Mouse (Mus musculus) ZHBTc4 (cell line): ENCODE measurements at regions not wholly inside any gene's neighbourhood (a gene's known extent, or its start where the extent isn't known, plus 50 kb on each side); places are given as distances from the start of the nearest gene placed in this dataset.

ENCODE experiments used
- DNase-seq: peaks from one replicate; pipeline ENCODE4 v3.0.0-alpha.2; 2011; ENCODE audit warnings: low read depth, low spot score

DNA sequence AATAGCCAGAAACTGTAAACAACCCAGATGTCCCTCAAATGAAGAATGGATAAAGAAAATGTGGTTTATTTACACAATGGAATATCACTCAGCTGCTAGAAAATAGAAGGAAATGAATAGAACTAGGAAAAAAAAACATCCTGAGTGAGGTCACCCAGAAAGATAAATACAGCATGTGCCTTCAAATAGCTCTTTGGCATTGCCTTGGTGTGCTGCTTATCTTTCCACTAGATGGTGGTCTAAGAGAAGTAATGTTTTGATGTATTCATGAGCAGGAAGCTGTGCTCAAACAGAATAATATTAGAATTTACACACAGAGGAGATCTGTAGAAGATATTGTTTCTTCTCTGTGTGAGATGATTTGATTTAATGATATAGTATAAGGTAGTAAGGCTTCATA, 78.8 kb downstream of the Zfp619 start:
- no peak for DNase-seq

DNA sequence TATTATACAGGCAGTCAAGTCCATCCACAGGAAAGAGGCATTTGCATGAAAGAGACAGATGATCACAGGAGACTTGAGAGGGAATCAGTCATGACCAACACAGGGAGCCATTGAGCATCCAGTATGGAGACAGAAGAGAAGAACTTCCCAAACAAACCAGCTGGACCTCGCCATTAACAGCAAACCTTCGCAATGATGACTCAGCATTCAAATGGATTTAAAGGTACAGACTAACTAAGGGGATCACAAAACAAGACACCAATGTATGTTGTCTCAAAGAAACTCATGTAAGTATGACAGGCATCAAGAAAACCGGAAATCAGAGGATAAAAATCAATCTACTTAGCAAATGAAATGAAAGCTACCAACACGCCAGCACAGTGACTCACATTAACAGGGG, 96.2 kb downstream of the Zfp619 start:
- DNase-seq, result no peak

DNA sequence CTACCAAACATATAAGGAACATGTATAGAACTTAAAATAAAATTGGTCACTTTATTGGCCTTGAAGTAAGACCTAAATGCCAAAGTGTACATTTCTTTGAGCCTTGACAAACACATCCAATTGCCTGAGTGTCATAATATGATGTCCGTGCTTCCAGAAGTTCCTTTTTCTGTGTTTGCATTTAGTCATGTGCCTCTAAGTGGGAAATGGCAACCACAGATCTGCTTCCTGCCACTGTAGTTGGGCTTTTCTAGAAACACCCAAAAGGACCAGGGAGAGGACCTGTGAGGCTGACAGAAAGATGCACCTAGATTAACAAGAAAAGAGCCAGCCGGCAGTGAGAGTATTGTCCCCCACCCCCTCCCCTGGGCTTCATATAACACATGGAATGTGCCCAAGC, 97.5 kb downstream of the Zfp619 start:
- no peak for DNase-seq

DNA sequence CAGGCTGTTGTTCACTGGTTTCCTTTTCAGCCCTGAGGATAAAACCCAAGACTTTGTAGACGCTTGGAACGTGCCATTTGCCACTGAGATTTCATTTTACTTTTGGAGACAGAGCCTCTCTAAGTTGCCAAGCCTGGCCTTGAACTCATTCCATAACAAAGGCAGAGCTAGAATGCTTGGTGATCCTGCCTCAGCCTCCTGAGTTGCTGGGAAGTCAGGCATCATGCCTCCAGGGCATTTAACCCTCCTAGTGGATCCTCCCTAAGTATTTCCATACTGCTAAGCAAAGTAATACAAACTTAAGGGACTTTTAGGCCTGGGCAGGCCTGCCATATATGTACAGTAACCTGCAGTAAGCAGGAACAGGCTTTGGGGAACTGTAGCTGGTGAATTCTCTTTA, 104.2 kb downstream of the Zfp619 start:
- peak; percentile 78 for DNase-seq

DNA sequence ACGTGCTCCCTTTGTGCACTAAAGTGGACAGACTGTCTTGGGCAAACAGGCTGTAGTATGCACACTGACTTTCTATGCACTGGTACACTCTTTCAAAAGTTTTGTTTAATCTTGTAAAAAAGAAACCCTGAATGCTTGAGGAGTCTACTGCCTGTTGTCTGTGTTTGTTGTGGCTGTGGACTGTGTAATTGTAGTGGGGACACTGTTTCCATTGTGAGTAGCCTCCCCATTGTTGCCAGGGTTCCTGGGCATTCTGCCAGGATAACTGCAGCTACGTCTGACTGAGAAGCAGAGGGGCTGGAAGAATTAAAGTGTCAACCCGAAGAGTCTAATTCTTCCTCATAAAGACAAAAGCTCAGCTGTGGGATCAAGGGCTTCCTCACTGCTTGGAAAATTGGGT, 115.3 kb downstream of the Zfp619 start:
- DNase-seq, result no peak

DNA sequence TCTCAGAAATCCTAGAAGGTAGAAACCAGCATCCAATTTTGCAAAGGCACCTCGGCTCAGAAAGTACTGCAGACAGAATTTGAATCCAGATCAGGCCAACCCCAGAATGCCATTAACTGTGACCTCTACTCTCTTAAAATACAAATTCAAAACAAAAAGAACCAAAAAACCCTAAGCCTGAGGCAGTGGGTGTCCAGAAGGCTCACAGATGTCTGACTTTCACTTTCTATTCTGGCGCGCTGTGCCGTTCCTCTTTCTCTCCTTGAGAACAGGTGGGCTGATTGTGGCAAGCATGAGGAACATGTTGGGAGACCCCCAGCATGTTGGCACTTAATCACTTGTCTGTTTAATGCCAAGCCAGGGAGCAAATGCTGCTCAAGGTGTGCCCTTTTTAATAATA, 124.8 kb downstream of the Zfp619 start:
- no peak for DNase-seq

DNA sequence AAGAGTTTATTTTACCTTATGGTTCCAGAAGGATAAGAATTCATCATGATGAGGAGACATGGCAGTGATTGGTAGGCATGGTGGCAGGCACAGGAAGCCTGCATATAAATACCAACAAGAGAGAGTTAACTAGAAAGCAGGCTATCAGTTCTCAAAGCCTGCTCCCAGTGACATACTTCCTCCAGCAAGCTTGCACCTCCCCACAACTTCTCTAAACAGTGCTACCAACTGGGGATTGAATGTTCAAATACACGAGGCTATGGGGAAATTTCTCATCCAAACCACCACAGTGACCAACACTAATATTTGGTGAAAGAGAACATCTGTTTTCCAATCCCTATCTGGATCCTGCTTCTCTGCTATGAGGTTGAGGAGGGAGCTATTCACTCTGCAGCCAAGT, 125.8 kb downstream of the Zfp619 start:
- no peak for DNase-seq

DNA sequence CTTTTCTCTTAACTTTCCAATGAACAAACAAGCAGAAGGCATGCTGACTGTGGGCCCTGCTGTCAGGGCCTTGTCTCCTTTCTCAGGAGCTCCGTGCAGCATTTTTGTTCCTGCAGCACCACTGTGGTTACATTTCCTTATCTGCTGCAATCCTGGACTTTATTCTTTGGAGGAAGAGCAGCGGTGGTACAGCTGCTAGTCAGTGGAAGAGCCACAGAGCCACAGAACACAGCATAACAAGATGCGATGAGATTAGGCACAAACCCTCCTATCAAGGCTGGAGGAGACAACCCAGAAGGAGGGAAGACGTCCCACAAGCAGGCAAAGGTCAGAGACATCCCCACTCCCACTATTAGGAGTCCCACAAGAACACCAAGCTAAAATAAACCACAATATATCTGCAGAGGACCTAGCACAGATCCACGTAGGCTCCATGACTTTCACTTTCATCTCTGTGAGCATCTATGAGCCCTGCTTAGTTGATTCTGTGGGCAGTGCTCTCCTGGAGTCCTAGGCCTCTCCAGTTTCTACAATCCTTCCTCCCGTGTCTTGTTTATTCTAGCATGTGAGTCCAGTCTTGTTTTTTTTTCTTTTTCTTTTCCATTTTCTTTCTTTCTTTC, 133.0 kb downstream of the Zfp619 start:
- peak; percentile 3 for DNase-seq

DNA sequence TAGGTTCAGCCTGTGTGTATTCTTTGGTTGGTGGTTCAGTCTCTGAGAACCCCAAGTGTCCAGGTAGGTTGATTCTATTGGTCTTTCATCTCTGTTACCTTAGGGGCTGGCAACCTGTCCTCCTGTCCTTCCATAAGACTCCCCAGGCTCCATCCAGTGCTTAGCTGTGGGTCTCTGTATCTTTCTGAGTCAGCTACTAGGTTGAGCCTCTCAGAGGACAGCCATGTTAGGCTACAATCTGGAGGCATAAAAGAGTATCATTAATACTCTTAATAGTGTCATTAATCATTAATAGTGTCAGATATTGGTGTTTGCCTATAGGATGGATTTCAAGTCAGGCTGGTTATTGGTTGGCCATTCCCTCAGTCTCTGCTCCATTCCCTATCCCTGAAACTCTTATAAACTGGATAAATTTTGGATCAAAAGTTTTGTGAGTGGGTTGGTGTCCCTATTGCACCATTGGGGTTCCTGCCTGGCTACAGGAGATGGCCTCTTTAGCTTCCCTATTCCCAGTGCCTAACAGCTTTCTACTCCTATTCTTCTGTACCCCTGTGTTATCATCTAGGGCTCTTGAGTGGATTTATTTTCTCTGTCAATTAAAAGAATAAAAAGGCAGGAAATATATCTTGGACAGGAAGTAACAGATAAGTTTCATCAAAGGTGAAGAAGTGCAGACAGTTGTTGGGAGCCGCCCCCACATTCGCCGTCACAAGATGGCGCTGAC, 137.2 kb downstream of the Zfp619 start:
- peak; percentile 48 for DNase-seq

DNA sequence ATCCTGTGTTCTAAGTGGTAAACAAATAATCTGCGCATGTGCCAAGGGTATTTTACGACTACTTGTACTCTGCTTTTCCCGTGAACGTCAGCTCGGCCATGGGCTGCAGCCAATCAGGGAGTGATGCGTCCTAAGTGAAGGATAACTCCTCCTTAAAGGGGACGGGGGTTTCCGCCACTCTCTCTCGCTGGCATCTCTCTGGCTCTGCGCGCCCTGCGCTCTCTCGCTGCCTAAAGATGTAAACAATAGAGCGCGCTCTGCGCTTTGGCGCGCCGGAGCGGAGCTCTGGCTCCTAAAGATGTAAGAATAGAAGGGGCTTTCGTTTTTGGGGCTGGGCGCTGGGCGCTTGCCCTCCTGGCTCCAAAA, 137.7 kb downstream of the Zfp619 start:
- DNase-seq, result peak; percentile 49

DNA sequence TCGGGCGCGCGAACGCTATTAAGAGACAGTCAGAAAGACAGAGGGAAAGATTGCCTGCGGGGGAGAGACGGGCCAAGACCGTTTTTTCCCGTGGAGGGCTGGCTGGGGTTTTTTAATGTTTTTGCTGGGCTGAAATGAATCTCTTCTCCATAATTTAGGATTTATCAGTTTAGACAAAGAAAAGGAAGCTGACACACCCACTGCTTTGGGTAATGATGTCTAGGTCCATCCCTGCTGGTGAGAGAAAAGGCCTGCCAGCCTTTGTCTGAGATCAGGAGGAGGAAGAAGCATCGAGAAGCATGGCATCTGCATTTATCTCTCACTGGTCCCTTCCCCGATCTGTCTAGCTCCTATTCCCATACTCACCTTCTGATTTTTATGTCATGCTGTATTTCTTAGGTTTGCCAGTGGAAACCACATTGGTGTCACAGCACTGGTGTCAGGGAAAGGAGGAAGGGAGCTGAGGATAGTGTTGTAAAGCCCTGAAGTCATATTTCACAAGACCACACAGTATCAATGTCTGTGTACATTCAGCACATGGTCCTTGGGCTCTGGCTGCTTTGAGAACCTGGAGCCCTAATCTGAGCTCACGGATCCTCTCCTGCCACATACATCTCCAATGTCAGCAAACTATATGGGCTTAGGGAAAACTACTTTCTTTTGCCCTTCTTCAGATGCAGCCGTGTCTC, 138.3 kb downstream of the Zfp619 start:
- DNase-seq, result peak; percentile 15

DNA sequence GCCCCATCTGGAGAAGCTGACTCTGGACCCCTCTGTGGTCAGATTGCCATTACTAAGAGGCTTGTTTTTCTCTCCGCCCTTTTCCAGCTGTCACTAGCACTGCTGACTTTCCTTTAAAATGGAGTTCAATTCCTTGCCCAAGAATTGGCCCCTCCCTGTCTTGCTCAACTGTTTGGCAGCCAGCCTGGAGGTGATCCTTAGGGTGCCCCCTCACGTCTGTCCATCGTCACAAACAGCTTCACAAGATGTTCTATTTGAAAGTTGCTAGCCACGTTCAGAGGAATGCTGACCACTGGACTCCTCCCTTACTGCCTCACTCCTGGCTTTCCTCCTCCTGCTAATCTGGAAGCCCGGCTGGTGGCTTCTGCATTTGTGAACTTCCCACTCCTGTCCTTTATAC, 142.0 kb downstream of the Zfp619 start:
- no peak for DNase-seq

DNA sequence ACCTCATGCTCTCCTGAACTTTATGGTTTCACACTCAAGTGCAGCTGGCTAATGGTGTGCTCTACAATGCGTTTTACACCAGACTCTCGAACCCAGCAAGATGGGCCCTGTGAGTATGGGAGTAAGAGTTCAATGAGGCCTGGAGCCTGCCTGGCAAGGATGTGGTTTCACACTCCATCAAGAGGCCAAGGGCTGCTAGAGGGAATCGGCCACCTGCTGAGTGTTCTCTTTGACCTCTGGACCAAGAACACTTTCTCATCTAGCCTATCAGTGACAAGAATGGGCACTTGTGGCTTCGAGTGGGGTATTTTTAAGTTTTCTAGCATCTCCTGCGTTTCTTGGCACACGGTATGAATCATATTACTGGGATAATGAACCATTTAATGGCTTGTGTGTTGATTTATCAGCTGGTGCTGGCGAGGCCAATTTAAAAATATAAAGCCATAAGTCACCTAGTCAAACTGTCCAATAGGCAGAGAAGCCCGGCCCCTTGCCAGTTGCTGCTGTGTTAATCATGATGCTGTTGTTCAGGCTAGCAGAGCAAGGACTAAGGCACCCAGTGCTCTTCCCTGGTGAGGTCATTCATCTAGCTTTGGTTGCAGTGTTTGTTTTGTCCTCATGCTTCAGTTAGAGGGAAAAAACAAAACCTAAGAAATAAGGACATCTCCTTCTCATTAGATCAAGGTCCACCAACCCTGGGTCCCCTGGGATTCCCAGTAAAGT, 157.7 kb downstream of the Zfp619 start:
- no peak for DNase-seq

DNA sequence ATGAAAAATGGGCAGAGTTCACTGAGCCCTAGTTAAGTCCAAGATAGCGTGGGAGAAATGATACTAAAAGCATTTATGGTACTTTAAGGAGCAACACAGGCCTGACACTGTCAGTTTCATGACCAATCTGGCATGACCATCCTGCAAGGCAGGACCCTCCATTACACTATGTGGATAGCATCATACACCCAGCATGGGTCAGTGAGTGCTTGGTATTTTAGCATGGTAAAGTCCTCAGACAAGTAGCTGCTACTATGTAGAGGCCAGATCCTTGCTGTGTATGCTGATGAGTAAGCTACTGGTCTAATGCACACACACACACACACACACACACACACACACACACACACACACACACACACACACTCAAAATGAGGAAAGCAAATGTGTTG, 158.3 kb downstream of the Zfp619 start:
- DNase-seq, result no peak

DNA sequence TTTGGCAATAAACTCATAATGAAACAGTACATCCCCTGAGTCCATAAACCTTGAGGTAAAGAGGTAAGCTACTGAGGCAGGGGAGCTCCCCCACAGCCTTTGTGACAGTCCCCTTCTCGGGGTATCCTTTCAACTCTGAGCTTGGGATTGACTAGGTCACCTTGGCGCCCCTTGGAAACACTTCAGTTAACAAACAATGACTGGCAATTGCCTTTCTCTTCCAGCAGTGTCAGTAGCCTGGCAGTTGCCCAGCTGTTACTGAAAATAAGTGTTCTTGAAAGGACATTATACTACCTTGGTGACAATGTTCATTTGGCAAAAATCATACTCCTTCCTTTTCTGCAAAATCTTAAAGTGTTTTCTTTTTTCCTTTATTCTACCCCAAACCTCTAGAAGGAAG, 162.8 kb downstream of the Zfp619 start:
- no peak for DNase-seq

DNA sequence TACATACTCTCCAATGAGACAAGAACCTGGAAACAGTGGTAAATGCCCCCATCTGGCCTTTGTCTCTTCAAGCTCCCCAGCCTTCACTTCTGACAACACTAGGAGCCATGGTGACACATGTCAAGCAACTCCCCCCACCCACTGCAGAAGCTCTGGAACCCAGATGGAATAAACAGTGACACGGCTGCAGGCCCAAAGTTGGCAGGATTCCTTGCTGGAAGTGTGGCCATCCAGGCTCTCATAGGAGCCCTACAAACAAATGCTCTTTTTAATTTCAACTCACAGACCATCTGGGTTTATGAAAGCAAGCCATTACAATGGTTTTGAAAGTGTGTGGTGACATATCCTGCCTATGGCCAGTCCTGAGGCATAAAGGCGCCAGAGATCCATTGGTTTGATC, 179.0 kb downstream of the Zfp619 start:
- DNase-seq, result no peak

DNA sequence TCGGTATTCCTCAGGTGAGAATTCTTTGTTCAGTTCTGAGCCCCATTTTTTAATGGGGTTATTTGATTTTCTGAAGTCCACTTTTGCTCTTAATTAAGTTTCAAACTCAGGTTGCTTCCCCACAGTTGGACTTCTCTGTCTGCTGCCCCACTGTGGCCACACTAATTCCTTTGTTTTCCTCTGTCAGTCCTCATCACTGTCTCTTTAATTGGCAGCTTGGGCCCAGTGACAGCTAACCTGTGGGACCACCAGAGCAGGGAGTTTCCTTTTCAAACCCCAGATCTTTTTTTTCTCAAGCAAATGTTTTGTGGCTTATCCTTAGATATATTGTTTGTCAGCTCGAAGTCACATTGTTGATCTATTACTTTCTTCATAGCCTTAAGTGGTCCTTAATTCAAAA, 183.9 kb downstream of the Zfp619 start:
- no peak for DNase-seq

DNA sequence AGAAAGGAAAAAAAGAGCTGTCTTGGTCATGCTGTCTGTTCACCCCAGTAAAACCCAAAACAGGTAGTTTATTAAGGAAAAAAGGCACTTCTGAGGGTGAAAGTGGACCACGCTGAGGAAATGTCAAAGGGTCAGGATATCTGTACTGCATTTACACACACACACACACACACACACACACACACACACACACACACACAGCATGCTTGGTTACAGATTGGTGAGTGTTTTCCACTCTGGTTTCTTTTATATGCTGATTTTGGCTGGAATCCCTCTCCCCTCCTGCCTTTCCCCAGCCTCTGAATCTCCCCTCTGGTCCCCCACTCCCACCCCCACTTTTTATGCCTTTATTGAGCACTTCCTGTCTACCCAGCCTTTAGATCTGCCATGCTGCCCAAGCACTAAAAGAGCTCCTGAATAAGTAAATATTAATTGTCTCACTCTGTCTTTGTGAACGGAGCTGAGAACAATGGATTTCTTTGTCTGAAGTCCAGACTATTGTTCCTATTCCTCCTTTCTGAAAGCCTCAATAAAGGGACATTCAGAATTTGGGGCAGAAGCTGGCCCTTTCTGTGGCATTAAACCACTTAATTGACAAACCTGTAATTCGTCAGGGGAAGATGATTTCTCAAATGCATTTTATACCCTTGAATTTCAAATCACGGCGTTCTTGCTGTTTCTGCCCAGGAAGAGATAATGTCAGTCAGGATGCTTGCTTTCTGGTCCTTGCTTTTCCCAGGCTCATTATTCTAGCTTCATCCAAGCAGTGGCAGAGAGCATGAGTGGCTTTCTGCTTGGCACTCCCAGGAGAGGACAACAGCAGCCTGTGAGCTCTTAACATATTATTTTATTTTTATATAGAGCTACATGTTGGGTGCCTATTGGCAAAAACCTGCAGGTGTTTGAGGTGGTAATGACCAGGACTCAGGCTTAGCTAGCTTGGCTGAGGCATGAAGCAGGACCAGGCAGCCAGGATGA, 187.8 kb downstream of the Zfp619 start:
- peak; percentile 8 for DNase-seq

DNA sequence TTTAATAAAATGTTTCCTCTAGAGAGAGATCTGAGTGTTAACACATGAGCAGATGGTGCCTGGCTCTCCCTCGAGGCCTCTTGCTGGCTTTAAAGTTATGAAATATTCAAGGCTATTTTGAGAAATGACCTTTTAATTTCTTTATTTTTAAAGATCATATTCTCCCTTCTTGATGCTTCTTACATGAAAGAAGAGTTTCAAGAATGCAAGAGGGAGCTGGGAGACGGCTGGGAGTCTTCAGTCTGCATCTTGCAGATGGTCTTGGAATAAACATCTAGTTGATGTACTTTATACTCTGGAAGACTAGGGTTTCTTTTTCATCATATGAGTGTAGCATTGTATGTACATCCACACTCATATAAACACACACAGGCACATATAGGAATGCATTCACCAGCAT, 189.0 kb downstream of the Zfp619 start:
- DNase-seq, result no peak

DNA sequence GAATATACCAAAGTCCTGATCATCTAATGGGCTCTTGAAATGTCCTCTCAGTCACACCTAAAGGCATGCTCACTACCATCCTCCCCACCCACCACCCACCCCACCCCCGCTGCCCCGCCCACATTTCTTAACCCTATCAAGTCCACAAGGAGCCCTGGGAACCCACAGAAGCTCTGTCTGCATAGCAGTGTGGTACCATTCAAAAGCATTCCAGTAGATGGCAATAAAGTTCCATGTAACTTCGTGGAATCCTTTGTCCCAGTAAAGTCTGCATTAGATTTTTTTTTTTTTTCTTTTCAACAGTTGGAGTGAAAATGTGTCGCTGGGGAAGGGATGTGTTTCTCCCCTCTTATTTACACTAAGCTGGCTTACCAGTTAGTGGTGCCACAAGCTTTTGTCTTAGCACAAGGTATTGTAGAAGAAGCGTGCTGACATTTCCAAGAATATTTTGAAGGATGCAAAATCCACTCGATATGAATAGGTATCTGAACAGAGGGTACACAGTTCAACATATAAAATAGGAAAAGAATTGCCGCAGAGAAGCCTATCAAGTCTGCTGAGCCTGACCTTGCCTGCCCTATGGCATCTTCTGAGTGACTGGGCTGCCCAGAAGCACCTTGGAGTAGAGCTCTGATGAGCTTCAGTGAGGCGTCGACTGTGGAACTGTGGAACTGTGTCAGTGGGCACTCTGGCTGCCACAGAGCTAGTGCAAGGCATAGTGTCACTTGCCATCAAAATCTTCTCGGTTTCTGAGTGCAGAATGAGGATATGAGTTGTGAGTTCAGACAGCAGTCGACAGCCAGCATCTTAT, 199.0 kb downstream of the Zfp619 start:
- peak; percentile 61 for DNase-seq
